Mouse (Mus musculus): ENCODE measurements at regions not wholly inside any gene's neighbourhood (a gene's known extent, or its start where the extent isn't known, plus 50 kb on each side); places are given as distances from the start of the nearest gene placed in this dataset.

DNA sequence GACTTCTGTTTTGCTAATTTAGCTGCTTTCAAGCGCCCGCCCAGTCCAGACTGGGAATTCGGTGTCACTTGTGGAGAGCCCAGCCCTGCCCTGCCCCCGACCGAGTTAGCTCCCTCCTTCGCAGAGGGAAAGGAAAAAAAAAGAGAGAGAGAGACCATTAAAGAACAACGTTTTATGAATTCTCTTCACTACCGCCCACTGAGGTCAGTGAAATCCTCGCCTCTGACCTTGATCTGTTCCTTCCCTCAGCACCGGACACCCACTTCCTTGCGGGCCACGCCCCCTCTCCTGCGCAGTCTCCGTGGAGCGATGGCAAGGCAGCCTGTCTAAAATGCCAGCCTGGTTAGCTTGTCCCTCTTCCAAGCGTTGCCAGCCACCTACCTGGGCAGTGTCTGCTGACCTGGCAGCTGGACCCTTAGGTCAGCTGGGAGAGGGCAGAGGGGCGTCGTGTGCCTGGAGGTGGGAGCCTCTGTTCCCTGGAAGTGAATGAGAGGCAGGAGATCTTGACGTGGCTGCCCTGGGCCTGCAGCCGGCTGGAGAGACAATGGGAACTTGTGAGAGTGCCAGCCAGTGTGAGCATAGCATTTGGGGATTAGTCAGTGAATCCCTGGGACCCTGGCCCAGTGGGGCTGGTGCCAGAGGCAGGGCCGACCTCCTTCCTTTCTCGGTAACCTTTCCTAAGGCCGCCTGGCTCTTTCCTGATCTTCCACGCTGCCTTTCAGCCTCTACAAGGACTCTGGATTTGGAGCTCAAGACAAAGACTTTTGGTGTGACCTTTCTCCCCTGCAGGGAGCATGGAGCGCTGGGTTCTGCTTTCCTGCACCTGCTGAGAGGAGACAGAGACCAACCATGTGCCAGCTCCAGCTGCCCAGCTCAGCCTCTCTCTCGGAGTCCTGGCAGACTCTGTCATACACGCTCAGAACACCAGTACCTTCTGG is 51.9 kb upstream of the Foxp4 start:
- no peak for TF ChIP-seq CTCF (IDR thresholded peaks at IDR 0.05; ENCODE audit: borderline replicate concordance, insufficient read depth, low read depth, low read length)
- no peak for TF ChIP-seq POLR2A (IDR thresholded peaks at IDR 0.05; ENCODE audit: borderline replicate concordance, insufficient read depth, low read length)
